Mouse (Mus musculus) kidney, adult 2 months (tissue): ENCODE results near the gene Odf3l2. TPM values are rescaled to one million over a fixed set of nuclear protein-coding genes. Genes with fewer than 3 reads are reported as not detected.

Experiments
- DNase-seq: peaks from one replicate; pipeline ENCODE4 v3.0.0; 2021
- H3K27ac ChIP-seq: fragments of 200-500 bp; 2 replicates; pipeline ENCODE4 v1.5.1; 2012; ENCODE audit warnings: low read depth, low read length, control low read depth, inconsistent platforms; ENCODE audit not compliant: insufficient read depth
- H3K27me3 ChIP-seq: fragments of 200-500 bp; replicated peaks from 2 replicates; pipeline ENCODE4 v1.6.1; 2012; ENCODE audit warnings: mild to moderate bottlenecking, moderate library complexity, low read length, inconsistent platforms; ENCODE audit not compliant: control insufficient read depth, insufficient read depth
- H3K36me3 ChIP-seq: fragments of 200-500 bp; 2 replicates; pipeline ENCODE4 v1.6.1; 2012; ENCODE audit warnings: mild to moderate bottlenecking, moderate library complexity, low read length, inconsistent platforms; ENCODE audit not compliant: control insufficient read depth, insufficient read depth
- H3K4me1 ChIP-seq: fragments of 200-500 bp; 2 replicates; pipeline ENCODE4 v1.6.1; 2011; ENCODE audit warnings: low read length; ENCODE audit not compliant: control insufficient read depth, insufficient read depth
- H3K4me3 ChIP-seq: fragments of 200-500 bp; 2 replicates; pipeline ENCODE4 v1.5.1; 2011; ENCODE audit warnings: mild to moderate bottlenecking, low read depth, low read length, control low read depth; ENCODE audit not compliant: insufficient read depth
- CTCF ChIP-seq: fragments of 200-500 bp; conservative IDR thresholded peaks from 2 replicates; pipeline ENCODE4 v1.5.1; 2011; ENCODE audit warnings: low read depth, mild to moderate bottlenecking, control low read depth, low read length, moderate library complexity, mixed read lengths; ENCODE audit not compliant: insufficient read depth, insufficient read length
- POLR2A ChIP-seq: fragments of 200-500 bp; IDR thresholded peaks from one replicate; pipeline ENCODE4 v1.6.1; 2011; ENCODE audit warnings: low read depth, low read length, control low read depth
- WGBS: fragments of 180-500 bp; shearing (Covaris S2); methylation state at CpG from one replicate; pipeline ENCODE4 v1.1.7; 2018; 5-methylcytosine and 5-hydroxymethylcytosine counted together
- polyA plus RNA-seq: library from polyadenylated mRNA; depleted of rRNA; stranded (reverse); fragments of >200 nt; gene quantifications from 2 replicates; pipeline ENCODE4 v1.2.3, GENCODE M21; 2012

Gene Odf3l2
- polyA plus RNA-seq, 1 experiment = 0.17 TPM

GRCm38 (mm10) chr10:79637128-79638110, 8.1 kb downstream of the Odf3l2 start, which contains the start of gene Shc2:
Shc2 (minus strand) TSS chr10:79637918.
- TF ChIP-seq POLR2A (no peak), CTCF (no peak)
- H3K36me3 ChIP-seq = no peaks in the 10 kb centered on the region
- 1% methylated on average over 112 of the region's 116 CpGs for WGBS
- H3K4me3 ChIP-seq = peak within 1 kb of the TSS; percentile 18; the same call in 1 of the 2 replicates
- H3K27ac ChIP-seq = no peak within 1 kb of the TSS
- no peaks in the 10 kb centered on the region; the same call in 1 of the 2 replicates for H3K27me3 ChIP-seq
- DNase-seq = no peak
- H3K4me1 ChIP-seq = no peaks in the 10 kb centered on the region

GRCm38 (mm10) chr10:79636287-79636686, 9.3 kb downstream of the Odf3l2 start:
- Histone ChIP-seq H3K4me3 (no peak overlapping the region), H3K27ac (no peak overlapping the region), H3K4me1 (no peaks in the 10 kb centered on the region), H3K27me3 (no peaks in the 10 kb centered on the region; the same call in 1 of the 2 replicates), H3K36me3 (no peaks in the 10 kb centered on the region)
- WGBS = 84% methylated on average over 8 of the region's 8 CpGs
- no peak for TF ChIP-seq CTCF
- no peak for TF ChIP-seq POLR2A
- no peak for DNase-seq

GRCm38 (mm10) chr10:79633006-79633777, 12.3 kb downstream of the Odf3l2 start:
- H3K4me3 ChIP-seq = no peak overlapping the region
- WGBS = 39% methylated on average over 17 of the region's 17 CpGs
- H3K27ac ChIP-seq = no peak overlapping the region
- H3K36me3 ChIP-seq = no peaks in the 10 kb centered on the region
- no peaks in the 10 kb centered on the region for H3K4me1 ChIP-seq
- DNase-seq = no peak
- TF ChIP-seq CTCF (no peak), POLR2A (no peak)
- no peaks in the 10 kb centered on the region; the same call in 1 of the 2 replicates for H3K27me3 ChIP-seq

GRCm38 (mm10) chr10:79631432-79631831, 14.1 kb downstream of the Odf3l2 start:
- DNase-seq = no peak
- no peaks in the 10 kb centered on the region for H3K36me3 ChIP-seq
- WGBS = 59% methylated on average over 4 of the region's 4 CpGs
- H3K4me1 ChIP-seq = no peaks in the 10 kb centered on the region
- H3K27ac ChIP-seq = no peak overlapping the region
- H3K4me3 ChIP-seq = no peak overlapping the region
- TF ChIP-seq CTCF = no peak
- TF ChIP-seq POLR2A = no peak
- no peaks in the 10 kb centered on the region for H3K27me3 ChIP-seq

- H3K4me1 ChIP-seq = no peaks in the 10 kb centered on the region
- no peaks in the 10 kb centered on the region for H3K36me3 ChIP-seq
- 88% methylated on average over 5 of the region's 5 CpGs for WGBS
- no peaks in the 10 kb centered on the region for H3K27me3 ChIP-seq
- no peak overlapping the region for H3K27ac ChIP-seq
- no peak for DNase-seq
- TF ChIP-seq POLR2A (no peak), CTCF (no peak)
- H3K4me3 ChIP-seq = no peak overlapping the region
Measured at GRCm38 (mm10) chr10:79628377-79628776, 17.2 kb downstream of the Odf3l2 start.

- Histone ChIP-seq H3K4me3 (no peak overlapping the region), H3K27me3 (no peaks in the 10 kb centered on the region), H3K36me3 (no peaks in the 10 kb centered on the region), H3K4me1 (no peaks in the 10 kb centered on the region), H3K27ac (no peak overlapping the region)
- TF ChIP-seq CTCF (no peak), POLR2A (no peak)
- DNase-seq = no peak
- 84% methylated on average over 10 of the region's 10 CpGs for WGBS
Measured at GRCm38 (mm10) chr10:79626156-79626555, 19.4 kb downstream of the Odf3l2 start.
